Mouse (Mus musculus): ENCODE measurements around the gene Asxl1. TPM values are rescaled to one million over a fixed set of nuclear protein-coding genes. Genes with fewer than 3 reads are reported as not detected.
A peak's percentile ranks its signal among the peaks of the same experiment; 100 is the strongest.

Asxl1 gene
- total and polyA plus RNA-seq, 3 experiments = 15.2 to 35.5 TPM; not detected in 1

GRCm38 (mm10) chr2:153347183-153347781 lies 1.7 kb downstream of the Asxl1 start (continued):
- TF ChIP-seq EP300 (IDR thresholded peaks at IDR 0.05; ENCODE audit: low read depth in 1 of 2, low read length in 2 of 2) (peak in 1 of 2 experiments; percentile 4; a peak in 1 of 4 replicates), TBP (IDR thresholded peaks at IDR 0.05; ENCODE audit: low read depth, low read length) (peak; percentile 51; the same call in 1 of the 2 replicates), E2F4 (IDR thresholded peaks at IDR 0.05; ENCODE audit: borderline replicate concordance, low read depth, low read length) (no peak), CHD2 (IDR thresholded peaks at IDR 0.05; ENCODE audit: low read length) (no peak), NELFE (IDR thresholded peaks at IDR 0.05; ENCODE audit: low read depth, low read length) (peak; percentile 50), MXI1 (IDR thresholded peaks at IDR 0.05; ENCODE audit: low read depth, low read length) (peak; percentile 49; the same call in 1 of the 2 replicates), SMC3 (IDR thresholded peaks at IDR 0.05; ENCODE audit: low read depth, low read length) (no peak; the same call in 1 of the 2 replicates), TAL1 (IDR thresholded peaks at IDR 0.05; ENCODE audit: low read length) (no peak), MEF2A (IDR thresholded peaks at IDR 0.05; ENCODE audit: extremely low read depth, insufficient replicate concordance, low read depth, low read length, poor library complexity, severe bottlenecking) (no peak), ZC3H11A (IDR thresholded peaks at IDR 0.05; ENCODE audit: low read depth, low read length) (no peak), MAFK (IDR thresholded peaks at IDR 0.05; ENCODE audit: borderline replicate concordance, low read depth, low read length) (no peak; the same call in 1 of the 2 replicates), POLR2AphosphoS5 (IDR thresholded peaks at IDR 0.05; ENCODE audit: borderline replicate concordance, low read depth, low read length) (no peak), BHLHE40 (IDR thresholded peaks at IDR 0.05; ENCODE audit: borderline replicate concordance, low read depth, low read length) (no peak), ZMIZ1 (IDR thresholded peaks at IDR 0.05; ENCODE audit: low read depth, low read length) (no peak), ELF1 (IDR thresholded peaks at IDR 0.05; ENCODE audit: low read depth, low read length) (no peak), MYB (IDR thresholded peaks at IDR 0.05; ENCODE audit: low read depth, low read length) (no peak), CHD1 (IDR thresholded peaks at IDR 0.05; ENCODE audit: low read depth, low read length) (no peak)

DNA sequence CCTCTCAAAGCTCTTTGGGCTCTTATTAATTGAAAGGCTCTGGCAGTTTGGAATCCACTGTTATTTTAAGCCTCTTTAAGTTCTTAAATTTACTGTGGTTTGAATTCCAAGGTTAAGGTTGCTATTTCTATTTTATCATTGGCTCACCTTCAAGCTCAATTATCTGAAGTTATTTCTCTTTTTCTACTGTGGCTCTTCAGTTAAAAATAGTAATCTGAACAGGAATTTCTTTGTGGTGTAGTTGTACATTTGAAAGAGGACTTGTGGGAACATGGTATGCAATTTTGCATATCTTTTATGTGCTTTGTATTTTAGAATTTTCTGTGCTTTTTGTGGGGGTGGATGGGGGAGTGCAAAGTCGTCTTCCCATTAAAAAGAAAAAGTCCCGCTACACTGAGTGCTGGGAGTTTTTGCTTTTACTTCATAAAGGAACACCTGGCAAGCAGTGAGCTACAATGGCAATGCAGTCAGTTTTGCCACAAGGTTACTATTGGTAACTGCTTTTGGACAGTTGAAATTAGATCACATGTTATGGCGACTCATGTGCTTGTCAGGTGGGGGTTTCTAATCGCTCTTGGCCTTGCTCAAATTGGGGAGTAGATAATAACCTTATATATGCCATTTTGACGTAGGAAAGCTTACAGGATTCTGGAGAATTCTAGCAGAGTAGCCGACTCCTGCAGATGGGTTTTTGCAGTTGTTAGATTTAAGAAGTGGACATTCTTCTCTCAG lies 2.6 kb downstream of the Asxl1 start:
- H3K4me1 ChIP-seq (ENCODE audit: control insufficient read depth in 1 of 2, insufficient read depth in 2 of 2, low read length in 2 of 2) = peaks cover 20 to 30% of the 10 kb centered on the region in 2 experiments
- H3K9ac ChIP-seq (ENCODE audit: control insufficient read depth, low read depth, low read length, poor library complexity, severe bottlenecking) = peak overlapping the region; percentile 99
- no peaks in the 10 kb centered on the region for H3K9me3 ChIP-seq (replicated peaks; ENCODE audit: insufficient read depth, low read length)
- no peaks in the 10 kb centered on the region for H3K27me3 ChIP-seq (ENCODE audit: control insufficient read depth in 1 of 2, insufficient read depth in 2 of 2, low read length in 2 of 2)
- H3K79me2 ChIP-seq (ENCODE audit: control insufficient read depth, insufficient read depth, low read length, poor library complexity) = peaks cover 43% of the 10 kb centered on the region
- DNase-seq (ENCODE audit: low read depth, low spot score) = peak; percentile 61
- peak overlapping the region; percentile 23 to 82 for H3K4me3 ChIP-seq (ENCODE audit: control insufficient read depth in 1 of 2, insufficient read depth in 1 of 2, low read depth in 2 of 2, low read length in 2 of 2)
- H3K36me3 ChIP-seq (ENCODE audit: control insufficient read depth in 1 of 2, insufficient read depth in 2 of 2, low read length in 2 of 2) = peaks cover 6 to 46% of the 10 kb centered on the region in 2 experiments
- H3K27ac ChIP-seq (ENCODE audit: control insufficient read depth, low read depth, low read length) = peak overlapping the region; percentile 96
- no peak for TF ChIP-seq POLR2AphosphoS5 (IDR thresholded peaks at IDR 0.05; ENCODE audit: borderline replicate concordance, low read depth, low read length)
- TF ChIP-seq GATA1 (IDR thresholded peaks at IDR 0.05; ENCODE audit: low read depth, low read length) = no peak
- TF ChIP-seq EP300 (IDR thresholded peaks at IDR 0.05; ENCODE audit: low read depth in 1 of 2, low read length in 2 of 2) = peak; percentile 39 to 62; a peak in 2 of 4 replicates
- no peak for TF ChIP-seq GABPA (IDR thresholded peaks at IDR 0.05; ENCODE audit: low read depth, low read length)
- TF ChIP-seq TCF12 (IDR thresholded peaks at IDR 0.05; ENCODE audit: low read depth, low read length) = peak; percentile 60; the same call in 1 of the 2 replicates
- peak; percentile 30; the same call in 1 of the 2 replicates for TF ChIP-seq HCFC1 (IDR thresholded peaks at IDR 0.05; ENCODE audit: low read depth, low read length)
- TF ChIP-seq SIN3A (IDR thresholded peaks at IDR 0.05; ENCODE audit: low read length) = peak; percentile 60
- TF ChIP-seq BHLHE40 (IDR thresholded peaks at IDR 0.05; ENCODE audit: borderline replicate concordance, low read depth, low read length) = peak; percentile 70; the same call in 1 of the 2 replicates
- no peak for TF ChIP-seq ZKSCAN1 (IDR thresholded peaks at IDR 0.05; ENCODE audit: low read depth, low read length)
- no peak for TF ChIP-seq KAT2A (conservative IDR thresholded peaks at IDR 0.05; ENCODE audit: low read depth, low read length)
- peak; percentile 87 for TF ChIP-seq ZNF384 (IDR thresholded peaks at IDR 0.05; ENCODE audit: low read depth, low read length)
- peak; percentile 78 for TF ChIP-seq MXI1 (IDR thresholded peaks at IDR 0.05; ENCODE audit: low read depth, low read length)
- no peak for TF ChIP-seq ZC3H11A (IDR thresholded peaks at IDR 0.05; ENCODE audit: low read depth, low read length)
- peak; percentile 63 for TF ChIP-seq ETS1 (IDR thresholded peaks at IDR 0.05; ENCODE audit: low read depth, low read length)
- no peak for TF ChIP-seq RCOR1 (IDR thresholded peaks at IDR 0.05; ENCODE audit: low read depth, low read length)
- TF ChIP-seq USF1 (IDR thresholded peaks at IDR 0.05; ENCODE audit: low read depth, low read length) = peak; percentile 57
- TF ChIP-seq NELFE (IDR thresholded peaks at IDR 0.05; ENCODE audit: low read depth, low read length) = no peak
- TF ChIP-seq USF2 (IDR thresholded peaks at IDR 0.05; ENCODE audit: borderline replicate concordance in 1 of 2, insufficient read depth in 1 of 2, low read depth in 1 of 2, low read length in 2 of 2) = no peak
- TF ChIP-seq MAZ (IDR thresholded peaks at IDR 0.05; ENCODE audit: low read depth, low read length) = no peak
- TF ChIP-seq MAX (IDR thresholded peaks at IDR 0.05; ENCODE audit: low read length) = peak; percentile 55; the same call in 1 of the 2 replicates
- 0 out of 2 replicates have a peak, but pooled peaks have one; percentile 37 for TF ChIP-seq MYB (IDR thresholded peaks at IDR 0.05; ENCODE audit: low read depth, low read length)

All from MEL (cell line).